Mouse (Mus musculus) megakaryocyte, embryonic 14.5 days (primary cell): ENCODE measurements around the gene Polr2f. TPM values are rescaled to one million over a fixed set of nuclear protein-coding genes. Genes with fewer than 3 reads are reported as not detected.

Experiments used
- H3K27me3 ChIP-seq: replicated peaks from 2 replicates; pipeline ENCODE3; 2012; ENCODE audit warnings: inconsistent platforms
- H3K36me3 ChIP-seq: replicated peaks from 2 replicates; pipeline ENCODE3; 2012; ENCODE audit warnings: low read length, inconsistent platforms, mixed read lengths
- H3K4me1 ChIP-seq: 2 replicates; pipeline ENCODE4 v1.6.1; 2012; ENCODE audit warnings: inconsistent platforms
- H3K4me3 ChIP-seq: replicated peaks from 2 replicates; pipeline ENCODE3; 2012; ENCODE audit warnings: moderate library complexity, mild to moderate bottlenecking, inconsistent platforms
- H3K9me3 ChIP-seq: 2 replicates; pipeline ENCODE4 v1.6.1; 2012; ENCODE audit warnings: inconsistent platforms
- FLI1 ChIP-seq: IDR thresholded peaks from 2 replicates; pipeline ENCODE4 v1.6.1; 2012; ENCODE audit warnings: low read length, inconsistent platforms, mixed read lengths
- GATA1 ChIP-seq: IDR thresholded peaks from 3 replicates; pipeline ENCODE4 v1.6.1; 2012; ENCODE audit warnings: mixed read lengths, low read length, inconsistent platforms, borderline replicate concordance
- polyA plus RNA-seq: library from polyadenylated mRNA; stranded (reverse); fragments of >175 nt; gene quantifications from 2 replicates; pipeline ENCODE4 v1.2.3, GENCODE M21; 2012; ENCODE audit warnings: low replicate concordance; ENCODE audit not compliant: insufficient read depth

Gene Polr2f
- 56.4 and 173 TPM in 2 replicates for polyA plus RNA-seq

- no peak for TF ChIP-seq FLI1
- peak; percentile 43; the same call in 1 of the 3 replicates for TF ChIP-seq GATA1
- H3K36me3 ChIP-seq = peaks cover 23% of the 10 kb centered on the region
- H3K9me3 ChIP-seq = peaks cover 3% of the 10 kb centered on the region; the same call in 1 of the 2 replicates
- peak within 1 kb of the TSS; percentile 99 for H3K4me3 ChIP-seq
- H3K4me1 ChIP-seq = peaks cover 38% of the 10 kb centered on the region
- peaks cover 5% of the 10 kb centered on the region for H3K27me3 ChIP-seq
Observed at GRCm38 (mm10) chr15:79140866-79141565, at the start of gene Polr2f, which contains the start of gene 1700088E04Rik. TSS of gene Polr2f (plus strand) at chr15:79141009. TSS of gene 1700088E04Rik (minus strand) at chr15:79141253.

GRCm38 (mm10) chr15:79092284-79092683 is 48.5 kb upstream of the Polr2f start:
- peaks cover 88% of the 10 kb centered on the region for H3K36me3 ChIP-seq
- H3K4me1 ChIP-seq = peaks cover 38% of the 10 kb centered on the region
- H3K9me3 ChIP-seq = no peaks in the 10 kb centered on the region
- H3K27me3 ChIP-seq = no peaks in the 10 kb centered on the region
- TF ChIP-seq GATA1 = no peak
- no peak for TF ChIP-seq FLI1
- no peak overlapping the region for H3K4me3 ChIP-seq

GRCm38 (mm10) chr15:79093083-79093839 is 47.5 kb upstream of the Polr2f start:
- Histone ChIP-seq H3K9me3 (no peaks in the 10 kb centered on the region), H3K36me3 (peaks cover 81% of the 10 kb centered on the region), H3K4me1 (peaks cover 47% of the 10 kb centered on the region), H3K4me3 (no peak overlapping the region), H3K27me3 (no peaks in the 10 kb centered on the region)
- TF ChIP-seq GATA1 = no peak
- no peak for TF ChIP-seq FLI1

GRCm38 (mm10) chr15:79095483-79095882 is 45.3 kb upstream of the Polr2f start:
- TF ChIP-seq GATA1 = no peak
- no peak for TF ChIP-seq FLI1
- H3K9me3 ChIP-seq = no peaks in the 10 kb centered on the region
- peaks cover 59% of the 10 kb centered on the region for H3K36me3 ChIP-seq
- H3K4me3 ChIP-seq = no peak overlapping the region
- peaks cover 11% of the 10 kb centered on the region for H3K27me3 ChIP-seq
- peaks cover 56% of the 10 kb centered on the region for H3K4me1 ChIP-seq

GRCm38 (mm10) chr15:79096556-79096955 is 44.3 kb upstream of the Polr2f start:
- H3K36me3 ChIP-seq = peaks cover 49% of the 10 kb centered on the region

GRCm38 (mm10) chr15:79097135-79097534 is 43.7 kb upstream of the Polr2f start:
- Histone ChIP-seq H3K4me1 (peaks cover 54% of the 10 kb centered on the region), H3K27me3 (peaks cover 24% of the 10 kb centered on the region), H3K9me3 (no peaks in the 10 kb centered on the region), H3K36me3 (peaks cover 43% of the 10 kb centered on the region), H3K4me3 (no peak overlapping the region)
- TF ChIP-seq GATA1 = no peak
- TF ChIP-seq FLI1 = no peak

More at GRCm38 (mm10) chr15:79096556-79096955, 44.3 kb upstream of the Polr2f start:
- no peak overlapping the region for H3K4me3 ChIP-seq
- no peaks in the 10 kb centered on the region for H3K9me3 ChIP-seq
- no peak for TF ChIP-seq FLI1
- TF ChIP-seq GATA1 = no peak
- H3K4me1 ChIP-seq = peaks cover 56% of the 10 kb centered on the region
- peaks cover 20% of the 10 kb centered on the region for H3K27me3 ChIP-seq

GRCm38 (mm10) chr15:79097611-79098025 is 43.2 kb upstream of the Polr2f start:
- H3K9me3 ChIP-seq = no peaks in the 10 kb centered on the region
- H3K27me3 ChIP-seq = peaks cover 26% of the 10 kb centered on the region
- peaks cover 38% of the 10 kb centered on the region for H3K36me3 ChIP-seq
- peaks cover 50% of the 10 kb centered on the region for H3K4me1 ChIP-seq
- TF ChIP-seq FLI1 (no peak), GATA1 (no peak)
- H3K4me3 ChIP-seq = peak overlapping the region; percentile 56

- Histone ChIP-seq H3K27me3 (peaks cover 28% of the 10 kb centered on the region), H3K36me3 (peaks cover 32% of the 10 kb centered on the region), H3K4me1 (peaks cover 44% of the 10 kb centered on the region), H3K4me3 (no peak overlapping the region), H3K9me3 (no peaks in the 10 kb centered on the region)
- TF ChIP-seq GATA1 = no peak
- TF ChIP-seq FLI1 = no peak
Observed at GRCm38 (mm10) chr15:79098220-79098619, 42.6 kb upstream of the Polr2f start.

- TF ChIP-seq GATA1 (no peak), FLI1 (no peak)
- H3K36me3 ChIP-seq = peaks cover 25% of the 10 kb centered on the region
- H3K9me3 ChIP-seq = no peaks in the 10 kb centered on the region
- H3K27me3 ChIP-seq = peaks cover 31% of the 10 kb centered on the region
- peaks cover 37% of the 10 kb centered on the region for H3K4me1 ChIP-seq
- H3K4me3 ChIP-seq = peak overlapping the region; percentile 53
Observed at GRCm38 (mm10) chr15:79098868-79099267, 41.9 kb upstream of the Polr2f start.
